Mouse (Mus musculus) retina, adult 2 months (tissue): ENCODE results near the gene Enam.
"Not testable (repeated sequence)": the region's sequence is repeated elsewhere in the genome, so short reads cannot be mapped to it uniquely, and the experiment has no call there.

ENCODE experiments used
- DNase-seq: peaks from one replicate; pipeline ENCODE4 v3.0.0-alpha.2; 2012; ENCODE audit warnings: low read depth, low spot score

Enam gene

GRCm38 (mm10) chr5:88487675-88488074 is at the start of gene Enam:
Enam (plus strand) TSS chr5:88487975.
- no peak for DNase-seq

- DNase-seq, result no peak
These were observed 32.1 kb upstream of the Enam start, which contains the start of gene Ambn for GRCm38 (mm10) chr5:88455691-88456090. Ambn (plus strand) TSS chr5:88455991.

- no peak for DNase-seq
These were observed 20.3 kb upstream of the Enam start for GRCm38 (mm10) chr5:88467471-88467870.

GRCm38 (mm10) chr5:88468807-88469704 is 18.7 kb upstream of the Enam start:
- DNase-seq, result no peak

GRCm38 (mm10) chr5:88489004-88489403 is 1.2 kb downstream of the Enam start:
- DNase-seq, result no peak

GRCm38 (mm10) chr5:88491111-88491510 is 3.3 kb downstream of the Enam start:
- no peak for DNase-seq

GRCm38 (mm10) chr5:88499781-88500180 is 12.0 kb downstream of the Enam start:
- no peak for DNase-seq

GRCm38 (mm10) chr5:88508555-88508954 is 20.8 kb downstream of the Enam start:
- no peak for DNase-seq

GRCm38 (mm10) chr5:88508990-88509389 is 21.2 kb downstream of the Enam start:
- DNase-seq, result no peak

- DNase-seq, result peak; percentile 22
These were observed 31.5 kb downstream of the Enam start for GRCm38 (mm10) chr5:88519232-88519631.

- DNase-seq, result no peak
These were observed 39.9 kb downstream of the Enam start, which contains the start of gene Jchain for GRCm38 (mm10) chr5:88527657-88528056. Jchain (minus strand) TSS chr5:88527891.

- no peak for DNase-seq
These were observed 43.1 kb downstream of the Enam start for GRCm38 (mm10) chr5:88530908-88531307.

GRCm38 (mm10) chr5:88534697-88535096 is 46.9 kb downstream of the Enam start:
- no peak for DNase-seq

- DNase-seq, result no peak
These were observed 53.1 kb downstream of the Enam start for GRCm38 (mm10) chr5:88540845-88541244.

GRCm38 (mm10) chr5:88542651-88543282 is 55.0 kb downstream of the Enam start:
- DNase-seq, result no peak

GRCm38 (mm10) chr5:88544411-88544810 is 56.6 kb downstream of the Enam start:
- DNase-seq, result not testable (repeated sequence)

GRCm38 (mm10) chr5:88545536-88545935 is 57.8 kb downstream of the Enam start:
- DNase-seq, result no peak

GRCm38 (mm10) chr5:88553271-88554085 is 65.7 kb downstream of the Enam start:
- no peak for DNase-seq

GRCm38 (mm10) chr5:88554086-88554886 is 66.5 kb downstream of the Enam start, which contains the start of gene Utp3:
Utp3 (plus strand) TSS chr5:88554462.
- peak; percentile 100 for DNase-seq
